Mouse (Mus musculus) lung, postnatal 0 days (tissue): ENCODE measurements around the gene Plcb1. TPM values are rescaled to one million over a fixed set of nuclear protein-coding genes. Genes with fewer than 3 reads are reported as not detected.
A peak's percentile ranks its signal among the peaks of the same experiment; 100 is the strongest.

ENCODE experiments used
- ATAC-seq: fragments of 200-750 bp; cut with Nextera tagmentation; 2 replicates; pipeline ENCODE4 v1.8.0; 2017; ENCODE audit warnings: moderate library complexity
- DNase-seq: peaks from one replicate; pipeline ENCODE4 v3.0.0-alpha.2; 2016; ENCODE audit warnings: low spot score
- H3K27ac ChIP-seq: fragments of 300-500 bp; sonication (generic); 2 replicates; pipeline ENCODE4 v1.5.1; 2014; ENCODE audit warnings: antibody characterized with exemption, mild to moderate bottlenecking, low read length, mixed read lengths
- H3K27me3 ChIP-seq: fragments of 300-500 bp; sonication (generic); replicated peaks from 2 replicates; pipeline ENCODE4 v1.6.1; 2014; ENCODE audit warnings: low read length, mixed read lengths; ENCODE audit not compliant: insufficient read depth
- H3K36me3 ChIP-seq: fragments of 300-500 bp; sonication (generic); 2 replicates; pipeline ENCODE4 v1.6.1; 2014; ENCODE audit warnings: low read length, mixed read lengths; ENCODE audit not compliant: insufficient read depth
- H3K4me1 ChIP-seq: fragments of 300-500 bp; sonication (generic); 2 replicates; pipeline ENCODE4 v1.6.1; 2014; ENCODE audit warnings: antibody characterized with exemption, low read depth, low read length, mixed read lengths; ENCODE audit not compliant: insufficient read depth
- H3K4me2 ChIP-seq: fragments of 300-500 bp; sonication (generic); replicated peaks from 2 replicates; pipeline ENCODE4 v1.6.1; 2014; ENCODE audit warnings: low read depth, mild to moderate bottlenecking, low read length, moderate library complexity, mixed read lengths
- H3K4me3 ChIP-seq: fragments of 300-500 bp; sonication (generic); 2 replicates; pipeline ENCODE4 v1.5.1; 2014; ENCODE audit warnings: low read depth, low read length
- H3K9ac ChIP-seq: fragments of 300-500 bp; sonication (generic); replicated peaks from 2 replicates; pipeline ENCODE4 v1.6.1; 2014; ENCODE audit warnings: low read depth, mild to moderate bottlenecking
- H3K9me3 ChIP-seq: fragments of 300-500 bp; sonication (generic); 2 replicates; pipeline ENCODE4 v1.6.1; 2016; ENCODE audit warnings: low read length, mixed read lengths
- CTCF ChIP-seq: IDR thresholded peaks from 2 replicates; pipeline ENCODE4 v1.5.1; 2016; ENCODE audit warnings: antibody characterized with exemption, mild to moderate bottlenecking
- EP300 ChIP-seq: IDR thresholded peaks from 2 replicates; pipeline ENCODE4 v1.6.1; 2016; ENCODE audit warnings: antibody characterized with exemption, mild to moderate bottlenecking, control low read depth
- WGBS: fragments of 180-500 bp; shearing (Covaris S2); extraction: QIAGEN DNeasy Blood & Tissue Kit; methylation state at CpG from one replicate; pipeline ENCODE4 v1.1.7; 2014; 5-methylcytosine and 5-hydroxymethylcytosine counted together
- polyA plus RNA-seq: library from polyadenylated mRNA; unstranded; fragments of >200 nt; fragmentation: Nextera tagmentation; extraction: Ambion mirVana; gene quantifications from 2 replicates; pipeline ENCODE4 v1.2.1, GENCODE M21; 2015

Plcb1 gene
- polyA plus RNA-seq, result 8.7 and 12.3 TPM in 2 replicates

GRCm38 (mm10) chr2:134785970-134786855 lies at the start of gene Plcb1:
Plcb1 (plus strand) TSS chr2:134786067.
- no peaks in the 10 kb centered on the region for H3K36me3 ChIP-seq
- H3K27ac ChIP-seq, result peak within 1 kb of the TSS; percentile 38; the same call in 1 of the 2 replicates
- H3K27me3 ChIP-seq, result no peaks in the 10 kb centered on the region
- peak; percentile 91 for DNase-seq
- peak; percentile 96 for ATAC-seq
- TF ChIP-seq CTCF (peak; percentile 98), EP300 (no peak)
- H3K4me2 ChIP-seq, result peak within 1 kb of the TSS; percentile 79
- no peaks in the 10 kb centered on the region for H3K4me1 ChIP-seq
- H3K4me3 ChIP-seq, result peak within 1 kb of the TSS; percentile 64
- 1% methylated on average over 50 of the region's 88 CpGs for WGBS
- no peaks in the 10 kb centered on the region for H3K9me3 ChIP-seq
- peak within 1 kb of the TSS; percentile 10; the same call in 1 of the 2 replicates for H3K9ac ChIP-seq

- Histone ChIP-seq H3K27ac (no peak overlapping the region), H3K4me2 (no peak overlapping the region), H3K4me1 (no peaks in the 10 kb centered on the region), H3K4me3 (no peak overlapping the region), H3K9me3 (no peaks in the 10 kb centered on the region), H3K36me3 (no peaks in the 10 kb centered on the region), H3K27me3 (no peaks in the 10 kb centered on the region), H3K9ac (no peak overlapping the region)
- TF ChIP-seq EP300 (no peak), CTCF (no peak)
- DNase-seq, result no peak
- no peak for ATAC-seq
These were observed 30.3 kb upstream of the Plcb1 start for GRCm38 (mm10) chr2:134755537-134755936.

DNA sequence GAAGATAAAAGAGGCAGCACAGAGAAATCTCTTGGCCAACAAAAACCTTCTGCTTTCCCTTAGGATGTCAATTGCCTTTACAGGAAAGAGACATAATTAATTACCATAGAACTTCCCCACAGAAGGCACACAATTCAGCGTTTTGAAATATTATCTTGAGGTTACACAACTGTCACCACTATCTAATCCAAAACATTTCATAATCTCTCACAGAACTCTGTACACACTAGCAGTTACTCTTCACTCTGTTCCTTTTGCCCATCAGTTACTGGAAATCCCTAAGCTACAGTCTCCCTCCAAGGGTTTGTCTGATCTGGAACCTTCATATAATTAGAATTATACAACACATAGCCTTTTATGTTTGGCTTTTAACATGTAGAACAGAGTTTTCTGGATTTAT lies 29.8 kb upstream of the Plcb1 start:
- WGBS, result 32% methylated on average over 1 of the region's 1 CpGs
- Histone ChIP-seq H3K36me3 (no peaks in the 10 kb centered on the region), H3K4me1 (no peaks in the 10 kb centered on the region), H3K9ac (no peak overlapping the region), H3K4me2 (no peak overlapping the region), H3K9me3 (no peaks in the 10 kb centered on the region), H3K27ac (no peak overlapping the region), H3K4me3 (no peak overlapping the region), H3K27me3 (no peaks in the 10 kb centered on the region)
- peak; percentile 33; the same call in 1 of the 2 replicates for ATAC-seq
- DNase-seq, result peak; percentile 66
- TF ChIP-seq EP300, result peak; percentile 37
- no peak for TF ChIP-seq CTCF

DNA sequence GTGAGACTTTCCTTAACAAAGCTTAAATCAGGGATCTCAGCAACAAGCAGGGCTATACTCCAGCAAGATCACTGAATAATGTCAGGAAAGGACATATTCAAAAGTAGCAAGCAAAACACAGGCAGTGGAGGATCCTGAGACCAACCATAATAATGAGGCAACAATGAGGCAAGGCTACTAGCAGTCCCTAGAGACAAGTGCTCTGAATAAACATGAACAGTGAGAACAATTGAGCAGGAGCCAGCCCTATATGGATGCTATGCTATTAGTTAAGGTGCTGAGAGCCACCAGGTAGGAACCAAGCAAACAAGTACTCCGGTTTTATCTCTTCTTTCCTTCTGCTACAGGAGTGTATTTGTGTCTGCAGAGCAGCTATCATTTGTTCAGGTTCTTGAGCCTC lies 24.8 kb upstream of the Plcb1 start:
- Histone ChIP-seq H3K27me3 (no peaks in the 10 kb centered on the region), H3K9me3 (no peaks in the 10 kb centered on the region), H3K4me1 (no peaks in the 10 kb centered on the region), H3K27ac (no peak overlapping the region), H3K4me2 (no peak overlapping the region), H3K4me3 (no peak overlapping the region), H3K9ac (no peak overlapping the region), H3K36me3 (no peaks in the 10 kb centered on the region)
- no peak for ATAC-seq
- WGBS, result 69% methylated on average over 1 of the region's 1 CpGs
- TF ChIP-seq CTCF (no peak), EP300 (no peak)
- no peak for DNase-seq

DNA sequence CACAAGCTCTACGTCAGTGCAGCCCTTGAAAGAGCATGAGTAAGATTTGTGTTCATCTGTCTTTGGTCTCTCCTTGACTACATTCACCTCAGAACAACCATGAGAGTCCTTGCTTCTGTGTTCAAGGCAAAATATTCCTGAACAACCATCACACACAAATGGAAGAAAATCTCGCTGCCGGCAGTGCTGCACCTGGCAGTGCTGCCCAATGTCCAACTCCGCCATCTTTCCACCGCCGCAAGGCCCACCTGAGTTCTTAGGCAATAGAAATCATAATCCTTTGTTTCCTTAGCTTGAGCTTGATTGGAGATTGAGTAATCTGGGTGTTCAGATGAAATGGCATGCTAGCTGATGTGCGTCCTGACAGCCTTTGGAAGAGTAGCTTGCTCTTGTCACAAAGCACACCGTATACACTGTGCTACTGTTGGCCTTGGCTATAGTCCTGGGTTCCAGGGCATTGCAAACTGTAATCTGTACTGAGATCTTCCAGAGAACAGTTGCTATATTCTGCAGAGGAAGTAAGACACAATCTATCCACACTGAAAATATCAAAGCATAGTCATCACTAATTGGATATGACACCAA lies 22.4 kb upstream of the Plcb1 start:
- 93% methylated on average over 8 of the region's 8 CpGs for WGBS
- ATAC-seq, result no peak
- H3K27ac ChIP-seq, result no peak overlapping the region
- no peak overlapping the region for H3K4me2 ChIP-seq
- H3K36me3 ChIP-seq, result no peaks in the 10 kb centered on the region
- no peaks in the 10 kb centered on the region for H3K27me3 ChIP-seq
- H3K9me3 ChIP-seq, result no peaks in the 10 kb centered on the region
- TF ChIP-seq CTCF (no peak), EP300 (no peak)
- H3K9ac ChIP-seq, result no peak overlapping the region
- DNase-seq, result no peak
- no peaks in the 10 kb centered on the region for H3K4me1 ChIP-seq
- H3K4me3 ChIP-seq, result no peak overlapping the region

DNA sequence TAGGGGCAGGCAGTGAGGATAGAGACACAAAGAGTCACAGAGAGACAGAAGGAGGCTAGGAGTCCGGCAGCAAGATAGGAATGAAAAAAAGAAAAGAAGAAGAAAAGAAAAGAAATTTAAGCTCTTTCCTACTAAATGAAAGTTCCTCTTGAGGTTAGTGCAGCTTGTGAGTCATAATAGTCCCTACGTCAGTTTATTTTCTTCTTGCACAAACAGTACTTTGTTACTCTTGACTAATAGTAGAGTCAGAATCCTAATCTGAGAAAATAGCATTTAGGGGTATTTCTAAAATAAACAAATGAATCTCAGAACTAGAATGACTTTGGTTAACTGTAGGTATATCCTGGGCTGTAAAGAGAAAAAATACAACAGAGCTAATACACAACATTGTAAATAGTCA lies 21.4 kb upstream of the Plcb1 start:
- Histone ChIP-seq H3K4me2 (no peak overlapping the region), H3K36me3 (no peaks in the 10 kb centered on the region), H3K9ac (no peak overlapping the region), H3K4me1 (no peaks in the 10 kb centered on the region), H3K27me3 (no peaks in the 10 kb centered on the region), H3K4me3 (no peak overlapping the region), H3K27ac (no peak overlapping the region), H3K9me3 (no peaks in the 10 kb centered on the region)
- TF ChIP-seq CTCF (no peak), EP300 (no peak)
- no peak for ATAC-seq
- 80% methylated on average over 2 of the region's 2 CpGs for whole genome bisulfite sequencing
- DNase-seq, result no peak
